In genomic region chr19:25401521-25401920, GRCm38 (mm10) we compare ENCODE assay signal across 25 mouse cellular contexts.
DNase-seq lines count a peak whose midpoint lies in the region; ATAC-seq and TF ChIP-seq lines count a peak whose summit lies in the region.
"Had no signal": no experiment of that assay in that cellular context is flagged by ENCODE, and none has a peak within 500 bp of the region (broad histone marks: within the 10 kb centered on the region; RNA-seq: fewer than 3 reads in every experiment).

No protein-coding gene starts in this region.

- H3K9me3 ChIP-seq in embryonic facial prominence, embryonic 12.5 days: no peaks in the 10 kb centered on the region
- no peaks in the 10 kb centered on the region for H3K9me3 ChIP-seq in embryonic facial prominence, embryonic 10.5 days
- H3K9me3 ChIP-seq in heart, embryonic 13.5 days: no peaks in the 10 kb centered on the region
- H3K9me3 ChIP-seq in midbrain, postnatal 0 days (ENCODE audit: low read length): no peaks in the 10 kb centered on the region
- H3K9me3 ChIP-seq in midbrain, embryonic 11.5 days (ENCODE audit: control insufficient read depth, low read length): no peaks in the 10 kb centered on the region
- H3K9me3 ChIP-seq: liver, embryonic 13.5 days had no signal

- 48% methylated on average over 8 of the region's 8 CpGs for WGBS in embryonic facial prominence, embryonic 12.5 days
- 55% methylated on average over 8 of the region's 8 CpGs for WGBS in embryonic facial prominence, embryonic 10.5 days
- WGBS in heart, embryonic 13.5 days: 73% methylated on average over 8 of the region's 8 CpGs
- 54% methylated on average over 8 of the region's 8 CpGs for WGBS in midbrain, postnatal 0 days
- 62% methylated on average over 8 of the region's 8 CpGs for WGBS in midbrain, embryonic 11.5 days

- H3K27me3 ChIP-seq in embryonic facial prominence, embryonic 12.5 days: no peaks in the 10 kb centered on the region
- H3K27me3 ChIP-seq in embryonic facial prominence, embryonic 10.5 days (replicated peaks; ENCODE audit: low read depth, poor library complexity, severe bottlenecking): 0 out of 2 replicates have a peak, but pooled peaks cover 3% of the 10 kb centered on the region
- no peaks in the 10 kb centered on the region for H3K27me3 ChIP-seq in heart, embryonic 13.5 days (replicated peaks)
- 0 out of 2 replicates have a peak, but pooled peaks cover under 1% of the 10 kb centered on the region for H3K27me3 ChIP-seq in midbrain, postnatal 0 days (ENCODE audit: insufficient read depth, low read length)
- peaks cover 2% of the 10 kb centered on the region; the same call in 1 of the 2 replicates for H3K27me3 ChIP-seq in midbrain, embryonic 11.5 days (ENCODE audit: control insufficient read depth, insufficient read depth, low read length)
- H3K27me3 ChIP-seq: Patski had no signal

- H3K4me2 ChIP-seq in embryonic facial prominence, embryonic 12.5 days (replicated peaks): no peak overlapping the region
- H3K4me2 ChIP-seq in heart, embryonic 13.5 days: no peak overlapping the region
- H3K4me2 ChIP-seq in midbrain, postnatal 0 days (ENCODE audit: low read depth, low read length, poor library complexity, severe bottlenecking): no peak overlapping the region
- H3K4me2 ChIP-seq in midbrain, embryonic 11.5 days: no peak overlapping the region
- H3K4me2 ChIP-seq: liver, embryonic 13.5 days; lung, embryonic 14.5 days had no signal

- peaks cover 36% of the 10 kb centered on the region for H3K4me1 ChIP-seq in embryonic facial prominence, embryonic 12.5 days
- peaks cover 60% of the 10 kb centered on the region for H3K4me1 ChIP-seq in embryonic facial prominence, embryonic 10.5 days
- H3K4me1 ChIP-seq in heart, embryonic 13.5 days: peaks cover 85% of the 10 kb centered on the region
- H3K4me1 ChIP-seq in midbrain, postnatal 0 days (ENCODE audit: insufficient read depth, low read length): peaks cover 11% of the 10 kb centered on the region
- H3K4me1 ChIP-seq in midbrain, embryonic 11.5 days (ENCODE audit: control insufficient read depth, insufficient read depth, low read length): peaks cover 28% of the 10 kb centered on the region

- ATAC-seq in embryonic facial prominence, embryonic 12.5 days (ENCODE audit: insufficient number of reproducible peaks, insufficient read depth, low FRiP score, low TSS enrichment): no peak
- ATAC-seq in heart, embryonic 13.5 days (ENCODE audit: extremely low read depth, insufficient number of reproducible peaks, low FRiP score, low TSS enrichment): no peak
- no peak for ATAC-seq in midbrain, postnatal 0 days (ENCODE audit: low FRiP score)
- ATAC-seq in midbrain, embryonic 11.5 days (ENCODE audit: low FRiP score): no peak
- ATAC-seq: activated CD4-positive, CD25-positive, alpha-beta regulatory T cell, adult 4 months; forebrain, embryonic 16.5 days; Patski had no signal

- no peaks in the 10 kb centered on the region for H3K36me3 ChIP-seq in embryonic facial prominence, embryonic 12.5 days
- H3K36me3 ChIP-seq in embryonic facial prominence, embryonic 10.5 days (replicated peaks): no peaks in the 10 kb centered on the region
- H3K36me3 ChIP-seq in heart, embryonic 13.5 days: no peaks in the 10 kb centered on the region
- no peaks in the 10 kb centered on the region for H3K36me3 ChIP-seq in midbrain, postnatal 0 days (ENCODE audit: insufficient read depth, low read length)
- no peaks in the 10 kb centered on the region for H3K36me3 ChIP-seq in midbrain, embryonic 11.5 days (ENCODE audit: control insufficient read depth, insufficient read depth, low read length)
- H3K36me3 ChIP-seq: liver, embryonic 13.5 days had no signal

- peak overlapping the region; percentile 38; the same call in 1 of the 2 replicates for H3K27ac ChIP-seq in embryonic facial prominence, embryonic 12.5 days
- no peak overlapping the region for H3K27ac ChIP-seq in embryonic facial prominence, embryonic 10.5 days (replicated peaks)
- peak overlapping the region; percentile 92 for H3K27ac ChIP-seq in heart, embryonic 13.5 days (replicated peaks)
- no peak overlapping the region for H3K27ac ChIP-seq in midbrain, postnatal 0 days (ENCODE audit: low read depth, low read length)
- no peak overlapping the region for H3K27ac ChIP-seq in midbrain, embryonic 11.5 days (ENCODE audit: low read depth, low read length)
- H3K27ac ChIP-seq: left cerebral cortex, adult 2 months; liver, embryonic 13.5 days had no signal

- no peak for TF ChIP-seq CTCF in midbrain, postnatal 0 days (IDR thresholded peaks at IDR 0.05)

- no peak for DNase-seq in embryonic facial prominence, embryonic 10.5 days (ENCODE audit: low spot score)
- no peak for DNase-seq in heart, adult 11 months
- DNase-seq in midbrain, postnatal 0 days (ENCODE audit: low spot score): peak; percentile 10
- no peak for DNase-seq in midbrain, embryonic 11.5 days (ENCODE audit: low spot score, missing footprints)
- DNase-seq in adrenal gland, postnatal 36 days: no peak
- no peak for DNase-seq in kidney, postnatal 10 days
- DNase-seq: adrenal gland, postnatal 10 days; cerebellum, adult 11 months; cerebellum, postnatal 25 days; embryo, embryonic 11 days; gastrocnemius, postnatal 36 days; heart, postnatal 4 days; kidney, adult 2 months; kidney, postnatal 25 days; left cerebral cortex, postnatal 4 days; liver, embryonic 13.5 days; lung, embryonic 14.5 days; right cerebral cortex, adult 18-20 months; thymus, postnatal 36 days had no signal

- no peak overlapping the region for H3K9ac ChIP-seq in embryonic facial prominence, embryonic 12.5 days
- H3K9ac ChIP-seq in heart, embryonic 13.5 days: no peak overlapping the region
- H3K9ac ChIP-seq in midbrain, postnatal 0 days (replicated peaks; ENCODE audit: low read length, poor library complexity, severe bottlenecking): no peak overlapping the region
- H3K9ac ChIP-seq in midbrain, embryonic 11.5 days (ENCODE audit: low read length): no peak overlapping the region
- H3K9ac ChIP-seq: liver, embryonic 13.5 days; lung, embryonic 14.5 days had no signal

- H3K4me3 ChIP-seq in embryonic facial prominence, embryonic 12.5 days: no peak overlapping the region
- no peak overlapping the region for H3K4me3 ChIP-seq in embryonic facial prominence, embryonic 10.5 days
- no peak overlapping the region for H3K4me3 ChIP-seq in heart, embryonic 13.5 days
- H3K4me3 ChIP-seq in midbrain, postnatal 0 days (ENCODE audit: low read depth, low read length): no peak overlapping the region
- no peak overlapping the region for H3K4me3 ChIP-seq in midbrain, embryonic 11.5 days (ENCODE audit: low read depth, low read length)
- H3K4me3 ChIP-seq: left cerebral cortex, adult 2 months; liver, embryonic 13.5 days had no signal

Comparison
In these comparisons a context has a peak if more than half of its experiments do, and no peak if none do; other contexts are left out.
1. H3K27ac ChIP-seq: peak in embryonic facial prominence, embryonic 12.5 days (single experiment) and heart, embryonic 13.5 days (single experiment); none in embryonic facial prominence, embryonic 10.5 days (single experiment), midbrain, postnatal 0 days (single experiment) and midbrain, embryonic 11.5 days (single experiment).